Mouse (Mus musculus) thymus, adult 2 months (tissue): ENCODE data around the gene Nsun5. TPM values are rescaled to one million over a fixed set of nuclear protein-coding genes. Genes with fewer than 3 reads are reported as not detected.
"Not testable (repeated sequence)": the region's sequence is repeated elsewhere in the genome, so short reads cannot be mapped to it uniquely, and the experiment has no call there.

ENCODE experiments used
- DNase-seq: peaks from one replicate; pipeline ENCODE4 v3.0.0; 2021
- H3K27ac ChIP-seq: fragments of 200-500 bp; 2 replicates; pipeline ENCODE4 v1.5.1; 2012; ENCODE audit warnings: low read length, control low read depth; ENCODE audit not compliant: control insufficient read depth, insufficient read depth
- H3K27me3 ChIP-seq: fragments of 200-500 bp; 2 replicates; pipeline ENCODE4 v1.6.1; 2012; ENCODE audit warnings: mild to moderate bottlenecking, low read length, moderate library complexity, mixed read lengths; ENCODE audit not compliant: control insufficient read depth, insufficient read depth
- H3K36me3 ChIP-seq: fragments of 200-500 bp; 2 replicates; pipeline ENCODE4 v1.6.1; 2012; ENCODE audit warnings: mild to moderate bottlenecking, low read length, moderate library complexity; ENCODE audit not compliant: control insufficient read depth, insufficient read depth
- H3K4me1 ChIP-seq: fragments of 200-500 bp; replicated peaks from 2 replicates; pipeline ENCODE4 v1.6.1; 2012; ENCODE audit warnings: low read length; ENCODE audit not compliant: control insufficient read depth, insufficient read depth
- H3K4me3 ChIP-seq: fragments of 200-500 bp; 2 replicates; pipeline ENCODE4 v1.5.1; 2012; ENCODE audit warnings: mild to moderate bottlenecking, low read length, control low read depth, moderate library complexity; ENCODE audit not compliant: control insufficient read depth, insufficient read depth
- CTCF ChIP-seq: fragments of 200-500 bp; IDR thresholded peaks from 2 replicates; pipeline ENCODE4 v1.5.1; 2012; ENCODE audit warnings: mild to moderate bottlenecking, control low read depth, low read length, moderate library complexity, borderline replicate concordance; ENCODE audit not compliant: control insufficient read depth, poor library complexity, insufficient read depth; ENCODE audit errors: extremely low read depth
- POLR2A ChIP-seq: fragments of 200-500 bp; IDR thresholded peaks from 2 replicates; pipeline ENCODE4 v1.6.1; 2012; ENCODE audit warnings: mild to moderate bottlenecking, low read length, control low read depth, moderate library complexity; ENCODE audit not compliant: control insufficient read depth, poor library complexity, insufficient read depth; ENCODE audit errors: extremely low read depth
- WGBS: fragments of 180-500 bp; shearing (Covaris S2); methylation state at CpG from one replicate; pipeline ENCODE4 v1.1.7; 2018; 5-methylcytosine and 5-hydroxymethylcytosine counted together
- polyA plus RNA-seq: library from polyadenylated mRNA; depleted of rRNA; stranded (reverse); fragments of >200 nt; gene quantifications from 2 replicates; pipeline ENCODE4 v1.2.3, GENCODE M21; 2012

Gene Nsun5
- polyA plus RNA-seq, 1 experiment = 74.4 TPM

- no peak for DNase-seq
- TF ChIP-seq POLR2A (no peak), CTCF (no peak)
- Histone ChIP-seq H3K27me3 (no peaks in the 10 kb centered on the region), H3K27ac (no peak overlapping the region), H3K4me3 (no peak overlapping the region), H3K36me3 (peaks cover 3% of the 10 kb centered on the region; the same call in 1 of the 2 replicates), H3K4me1 (peaks cover 7% of the 10 kb centered on the region; the same call in 1 of the 2 replicates)
- WGBS = 98% methylated on average over 6 of the region's 6 CpGs
Observed at GRCm38 (mm10) chr5:135368312-135368711, 1.4 kb upstream of the Nsun5 start.

- H3K4me3 ChIP-seq = peak overlapping the region; percentile 66; the same call in 1 of the 2 replicates
- 66% methylated on average over 9 of the region's 9 CpGs for whole genome bisulfite sequencing
Observed at GRCm38 (mm10) chr5:135369196-135369595, 557 bp upstream of the Nsun5 start.

GRCm38 (mm10) chr5:135371195-135371594 lies 1.4 kb downstream of the Nsun5 start:
- no peak overlapping the region for H3K4me3 ChIP-seq
- DNase-seq = no peak
- no peaks in the 10 kb centered on the region for H3K27me3 ChIP-seq
- H3K36me3 ChIP-seq = peaks cover 30% of the 10 kb centered on the region
- 98% methylated on average over 13 of the region's 13 CpGs for WGBS
- no peak overlapping the region for H3K27ac ChIP-seq
- no peak for TF ChIP-seq POLR2A
- no peak for TF ChIP-seq CTCF
- peaks cover 7% of the 10 kb centered on the region; the same call in 1 of the 2 replicates for H3K4me1 ChIP-seq

More at GRCm38 (mm10) chr5:135369196-135369595, 557 bp upstream of the Nsun5 start:
- not testable (repeated sequence) for H3K27me3 ChIP-seq, H3K4me1 ChIP-seq, DNase-seq, H3K27ac ChIP-seq
- peaks cover 10% of the 10 kb centered on the region for H3K36me3 ChIP-seq

- Histone ChIP-seq H3K27me3 (no peaks in the 10 kb centered on the region), H3K4me1 (peaks cover 7% of the 10 kb centered on the region; the same call in 1 of the 2 replicates), H3K36me3 (peaks cover 49% of the 10 kb centered on the region), H3K27ac (no peak overlapping the region), H3K4me3 (no peak overlapping the region)
- WGBS = 99% methylated on average over 5 of the region's 5 CpGs
- no peak for DNase-seq
- TF ChIP-seq CTCF (no peak), POLR2A (no peak)
Observed at GRCm38 (mm10) chr5:135373601-135374000, 3.8 kb downstream of the Nsun5 start.

GRCm38 (mm10) chr5:135375167-135375566 lies 5.4 kb downstream of the Nsun5 start:
- DNase-seq = no peak
- H3K27ac ChIP-seq = no peak overlapping the region
- 80% methylated on average over 8 of the region's 8 CpGs for WGBS
- H3K36me3 ChIP-seq = peaks cover 65% of the 10 kb centered on the region
- peaks cover 7% of the 10 kb centered on the region; the same call in 1 of the 2 replicates for H3K4me1 ChIP-seq
- TF ChIP-seq POLR2A = no peak
- no peak for TF ChIP-seq CTCF
- no peak overlapping the region for H3K4me3 ChIP-seq
- H3K27me3 ChIP-seq = no peaks in the 10 kb centered on the region

GRCm38 (mm10) chr5:135376341-135376740 lies 6.6 kb downstream of the Nsun5 start:
- H3K4me1 ChIP-seq = no peaks in the 10 kb centered on the region
- no peak for TF ChIP-seq CTCF
- no peak for TF ChIP-seq POLR2A
- 96% methylated on average over 2 of the region's 2 CpGs for WGBS
- H3K36me3 ChIP-seq = peaks cover 76% of the 10 kb centered on the region
- no peak overlapping the region for H3K4me3 ChIP-seq
- DNase-seq = no peak
- H3K27ac ChIP-seq = no peak overlapping the region
- no peaks in the 10 kb centered on the region for H3K27me3 ChIP-seq

GRCm38 (mm10) chr5:135380681-135381080 lies 10.9 kb downstream of the Nsun5 start:
- H3K4me3 ChIP-seq = no peak overlapping the region
- no peak for TF ChIP-seq POLR2A
- no peak overlapping the region for H3K27ac ChIP-seq
- no peaks in the 10 kb centered on the region for H3K27me3 ChIP-seq
- 97% methylated on average over 4 of the region's 4 CpGs for WGBS
- no peak for DNase-seq
- no peaks in the 10 kb centered on the region for H3K4me1 ChIP-seq
- H3K36me3 ChIP-seq = peaks cover 89% of the 10 kb centered on the region
